8 mouse cellular contexts compared by ENCODE assay signal in genomic region chr17:66106601-66107267, GRCm38 (mm10). TPM values are rescaled to one million over a fixed set of nuclear protein-coding genes. Genes with fewer than 3 reads are reported as not detected.
A peak's percentile ranks its signal among the peaks of the same experiment; 100 is the strongest.
DNase-seq lines count a peak whose midpoint lies in the region; ATAC-seq and TF ChIP-seq lines count a peak whose summit lies in the region.

No protein-coding gene starts in this region.

- no peak for TF ChIP-seq POLR2A in brain, embryonic 14.5 days (IDR thresholded peaks at IDR 0.05; ENCODE audit: borderline replicate concordance, extremely low read depth, insufficient read depth, insufficient read length, poor library complexity, severe bottlenecking)

- H3K4me2 ChIP-seq in kidney, embryonic 14.5 days (replicated peaks; ENCODE audit: low read depth, low read length), result no peak overlapping the region

- 0 out of 2 replicates have a peak, but pooled peaks cover 6% of the 10 kb centered on the region for H3K4me1 ChIP-seq in kidney, embryonic 14.5 days (ENCODE audit: control insufficient read depth, insufficient read depth, low read length)
- peaks cover 87% of the 10 kb centered on the region for H3K4me1 ChIP-seq in E14TG2a.4 (replicated peaks; ENCODE audit: low read depth, low read length)

- no peak for ATAC-seq in kidney, embryonic 14.5 days (ENCODE audit: low FRiP score, low TSS enrichment)

- WGBS in kidney, embryonic 14.5 days, result 54% methylated on average over 10 of the region's 10 CpGs

- H3K4me3 ChIP-seq in kidney, embryonic 14.5 days (ENCODE audit: low read length), result no peak overlapping the region
- no peak overlapping the region for H3K4me3 ChIP-seq in E14TG2a.4 (replicated peaks; ENCODE audit: low read length)

- no peaks in the 10 kb centered on the region for H3K27me3 ChIP-seq in kidney, embryonic 14.5 days (ENCODE audit: control insufficient read depth, insufficient read depth, low read length)
- H3K27me3 ChIP-seq in E14TG2a.4 (ENCODE audit: insufficient read depth, low read length), result no peaks in the 10 kb centered on the region

- no peak overlapping the region for H3K27ac ChIP-seq in kidney, embryonic 14.5 days (ENCODE audit: low read depth, low read length)

- no peaks in the 10 kb centered on the region for H3K36me3 ChIP-seq in kidney, embryonic 14.5 days (ENCODE audit: control insufficient read depth, insufficient read depth, low read length)
- no peaks in the 10 kb centered on the region for H3K36me3 ChIP-seq in E14TG2a.4 (ENCODE audit: insufficient read depth, low read length)

- peak; percentile 60 for DNase-seq in kidney, adult 18-20 months
- peak; percentile 79 for DNase-seq in brain, embryonic 14.5 days (ENCODE audit: low read depth)
- peak; percentile 35 to 60 for DNase-seq in frontal cortex, postnatal 36 days (ENCODE audit: low spot score in 2 of 2)
- DNase-seq in layer of hippocampus, adult 9-11 months, result peak; percentile 47
- peak; percentile 55 to 73 for DNase-seq in natural killer cell, adult 2 months (ENCODE audit: low spot score in 2 of 2)
- peak; percentile 50 to 55 for DNase-seq in thymus, postnatal 36 days

- H3K9me3 ChIP-seq in kidney, embryonic 14.5 days (ENCODE audit: control insufficient read depth, low read length), result no peaks in the 10 kb centered on the region
- H3K9me3 ChIP-seq in E14TG2a.4 (ENCODE audit: low read length), result no peaks in the 10 kb centered on the region

- H3K9ac ChIP-seq in kidney, embryonic 14.5 days (ENCODE audit: low read depth, low read length), result no peak overlapping the region

- peak; percentile 98 for TF ChIP-seq CTCF in E14TG2a.4 (conservative IDR thresholded peaks at IDR 0.05; ENCODE audit: low read length)
- TF ChIP-seq CTCF in brain, embryonic 14.5 days (IDR thresholded peaks at IDR 0.05; ENCODE audit: borderline replicate concordance, extremely low read depth, insufficient read depth, insufficient read length), result peak; percentile 85

RNA-seq across cellular contexts. Expression of gene Washc1, which starts 4.6 kb away (rescaled TPM):
- polyA plus RNA-seq in kidney, embryonic 14.5 days (2014; fragmentation: Nextera tagmentation; extraction: Ambion mirVana), result 33.1 and 38.4 TPM in 2 replicates
- polyA plus RNA-seq in brain, embryonic 14.5 days (2012; rRNA removed), result 56.1 and 58.3 TPM in 2 replicates

RNA-seq across cellular contexts. Expression of gene Ndufv2, which starts 5.4 kb away (rescaled TPM):
- polyA plus RNA-seq in kidney, embryonic 14.5 days (2014; fragmentation: Nextera tagmentation; extraction: Ambion mirVana), result 380 and 457 TPM in 2 replicates
- 115 and 119 TPM in 2 replicates for polyA plus RNA-seq in brain, embryonic 14.5 days (2012; rRNA removed)

RNA-seq across cellular contexts. Expression of gene Ddx11, which starts 16.6 kb away (rescaled TPM):
- polyA plus RNA-seq in kidney, embryonic 14.5 days (2014; fragmentation: Nextera tagmentation; extraction: Ambion mirVana), result 13.9 and 26.3 TPM in 2 replicates
- 7.8 and 11.4 TPM in 2 replicates for polyA plus RNA-seq in brain, embryonic 14.5 days (2012; rRNA removed)

RNA-seq across cellular contexts. Expression of gene Ankrd12, which starts 29.8 kb away (rescaled TPM):
- polyA plus RNA-seq in kidney, embryonic 14.5 days (2014; fragmentation: Nextera tagmentation; extraction: Ambion mirVana), result 20.4 and 21.3 TPM in 2 replicates
- polyA plus RNA-seq in brain, embryonic 14.5 days (2012; rRNA removed), result 20.8 and 28.3 TPM in 2 replicates
